Mouse (Mus musculus) B cell, adult 67 days (primary cell): ENCODE measurements around the gene Rom1. TPM values are rescaled to one million over a fixed set of nuclear protein-coding genes. Genes with fewer than 3 reads are reported as not detected.

Experiments
- total RNA-seq, 2 experiments: library from RNA; stranded (reverse); gene quantifications; 4 replicates each; pipeline ENCODE4 v1.2.4; 2023

The Rom1 gene
- 1 to 10 TPM; 3.3 to 5.6 TPM for total RNA-seq

DNA sequence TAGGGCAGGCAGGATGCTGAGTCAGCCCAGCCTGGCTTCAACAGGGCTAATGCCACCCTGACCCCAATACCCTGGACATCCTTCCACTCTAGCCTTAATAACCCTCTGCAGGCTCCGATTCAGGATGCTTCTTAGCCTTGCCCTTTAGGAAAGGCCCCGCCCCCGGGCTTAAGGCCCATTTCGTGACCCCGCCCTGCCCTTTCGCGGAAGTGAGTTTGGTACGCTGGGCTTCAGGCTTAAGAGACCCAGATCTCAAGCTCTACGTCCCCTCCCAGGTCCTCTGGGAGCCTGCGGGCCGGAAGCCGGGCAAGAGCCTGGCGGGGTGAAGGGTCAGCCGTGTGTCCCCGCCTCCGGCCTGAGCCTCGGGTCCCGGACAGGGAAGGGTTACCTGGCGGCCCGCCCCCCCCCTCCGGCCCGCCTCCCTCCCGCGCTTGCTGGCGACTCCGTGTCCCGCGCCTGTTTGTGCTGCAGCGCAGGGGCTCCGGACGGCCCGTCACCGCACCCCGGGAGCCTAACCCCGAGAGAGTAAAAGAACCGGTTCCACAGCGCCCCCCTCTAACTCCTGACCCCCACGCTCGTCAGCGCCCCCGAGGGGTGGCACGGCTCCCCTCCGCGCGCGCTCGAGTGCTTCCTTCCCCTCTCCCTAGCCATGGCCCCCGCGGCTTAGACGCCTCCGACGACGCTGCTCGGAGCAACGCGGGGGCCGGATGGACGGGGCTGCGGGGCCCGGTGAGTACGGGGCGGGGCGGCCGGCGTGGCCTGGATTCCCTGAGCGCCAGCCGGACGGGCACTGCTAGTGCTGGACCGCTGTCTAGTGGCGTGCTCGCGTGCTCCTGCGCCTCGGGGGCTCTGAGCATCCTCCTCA, at the start of gene Rom1, which contains the start of gene Eml3:
Rom1 (minus strand) TSS at position 133 of the 865 bp plus-strand sequence.
Eml3 (plus strand) TSS at position 329 of the 865 bp plus-strand sequence.

GRCm38 (mm10) chr19:8966590-8967372, 37.6 kb upstream of the Rom1 start, which contains the start of gene Eef1g:
Eef1g (plus strand) TSS chr19:8967041.

DNA sequence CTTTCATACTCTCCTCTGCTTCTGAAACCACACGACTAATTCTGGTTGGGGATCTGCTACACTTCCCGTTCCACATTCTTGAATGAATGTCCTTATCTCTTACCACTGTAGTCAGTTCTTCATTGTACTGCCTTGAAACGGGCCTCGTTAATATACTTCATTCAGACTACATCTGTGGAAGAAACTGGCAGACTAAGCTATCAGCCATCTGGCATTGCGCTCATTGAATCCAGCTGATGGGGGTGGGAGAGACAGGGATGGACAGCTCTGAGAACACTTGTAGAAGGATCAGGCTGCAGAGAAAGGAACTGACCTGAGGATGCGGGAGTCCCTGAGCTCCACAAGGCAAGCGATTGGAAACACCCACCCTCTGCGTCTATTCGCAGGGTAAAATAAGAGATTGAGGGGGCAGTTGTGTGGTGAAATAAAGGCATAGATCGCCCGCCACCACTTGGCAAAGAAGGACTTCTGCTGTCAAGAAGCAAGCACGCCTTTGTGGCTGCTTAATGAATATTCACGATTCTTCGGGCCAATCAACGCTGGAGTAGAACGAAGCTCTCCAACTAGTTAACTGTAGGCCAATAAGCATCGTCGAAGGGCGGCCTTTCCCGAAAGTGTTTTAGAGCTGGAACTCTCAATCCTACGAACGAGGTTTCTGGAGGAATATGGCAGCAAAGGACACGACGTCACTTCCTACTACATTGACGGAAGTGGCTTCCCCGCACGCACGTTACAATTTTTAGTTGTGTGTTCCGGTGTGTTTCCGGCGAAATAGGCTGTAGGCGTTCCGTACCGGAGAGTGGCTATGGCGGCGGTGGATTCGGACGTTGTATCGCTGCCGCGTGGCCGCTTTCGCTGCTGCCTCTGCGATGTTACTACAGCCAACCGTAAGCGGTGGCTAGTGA, 24.2 kb upstream of the Rom1 start, which contains the start of gene Tut1:
Tut1 (plus strand) TSS at position 713 of the 905 bp plus-strand sequence.

GRCm38 (mm10) chr19:8941515-8942217, 12.5 kb upstream of the Rom1 start, which contains the start of gene Mta2:
Mta2 (plus strand) TSS chr19:8941875.

DNA sequence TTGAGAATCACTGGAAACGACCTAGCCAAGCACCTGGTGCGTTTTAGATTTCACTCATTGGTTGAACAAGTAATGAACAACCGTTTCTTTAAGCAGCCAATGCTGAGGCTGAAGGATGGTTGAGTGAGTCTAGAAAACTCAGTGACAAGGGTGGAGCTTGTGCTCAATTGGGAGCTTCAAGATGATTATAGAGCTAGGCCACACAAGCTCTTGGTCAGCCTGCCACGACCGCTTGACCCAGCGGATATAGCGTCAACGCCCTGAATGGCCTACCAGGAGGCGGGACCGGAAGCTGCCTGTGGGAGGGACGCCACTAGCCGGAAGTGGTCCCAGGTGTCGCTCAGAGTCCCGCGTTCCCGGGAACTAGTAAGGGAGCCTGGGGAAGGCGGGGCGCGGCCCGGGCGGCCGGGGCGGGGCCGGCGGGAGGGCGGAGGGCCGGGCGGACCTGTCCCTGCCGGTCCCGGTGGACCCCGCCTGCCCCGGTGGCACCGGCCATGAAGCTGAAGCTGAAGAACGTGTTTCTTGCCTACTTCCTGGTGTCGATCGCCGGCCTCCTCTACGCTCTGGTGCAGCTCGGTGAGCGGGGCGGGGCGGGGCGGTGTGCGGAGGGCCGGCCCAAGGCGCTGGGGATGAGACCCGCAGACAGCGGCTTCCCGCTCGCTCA, 9.0 kb downstream of the Rom1 start, which contains the start of gene B3gat3:
B3gat3 (plus strand) TSS at position 302 of the 664 bp plus-strand sequence.

GRCm38 (mm10) chr19:8897865-8898495, 31.2 kb downstream of the Rom1 start, which contains the start of gene Ganab:
Ganab (plus strand) TSS chr19:8898071.

GRCm38 (mm10) chr19:8892829-8893766, 36.1 kb downstream of the Rom1 start, which contains the start of gene Ints5:
Ints5 (plus strand) TSS chr19:8893005.

DNA sequence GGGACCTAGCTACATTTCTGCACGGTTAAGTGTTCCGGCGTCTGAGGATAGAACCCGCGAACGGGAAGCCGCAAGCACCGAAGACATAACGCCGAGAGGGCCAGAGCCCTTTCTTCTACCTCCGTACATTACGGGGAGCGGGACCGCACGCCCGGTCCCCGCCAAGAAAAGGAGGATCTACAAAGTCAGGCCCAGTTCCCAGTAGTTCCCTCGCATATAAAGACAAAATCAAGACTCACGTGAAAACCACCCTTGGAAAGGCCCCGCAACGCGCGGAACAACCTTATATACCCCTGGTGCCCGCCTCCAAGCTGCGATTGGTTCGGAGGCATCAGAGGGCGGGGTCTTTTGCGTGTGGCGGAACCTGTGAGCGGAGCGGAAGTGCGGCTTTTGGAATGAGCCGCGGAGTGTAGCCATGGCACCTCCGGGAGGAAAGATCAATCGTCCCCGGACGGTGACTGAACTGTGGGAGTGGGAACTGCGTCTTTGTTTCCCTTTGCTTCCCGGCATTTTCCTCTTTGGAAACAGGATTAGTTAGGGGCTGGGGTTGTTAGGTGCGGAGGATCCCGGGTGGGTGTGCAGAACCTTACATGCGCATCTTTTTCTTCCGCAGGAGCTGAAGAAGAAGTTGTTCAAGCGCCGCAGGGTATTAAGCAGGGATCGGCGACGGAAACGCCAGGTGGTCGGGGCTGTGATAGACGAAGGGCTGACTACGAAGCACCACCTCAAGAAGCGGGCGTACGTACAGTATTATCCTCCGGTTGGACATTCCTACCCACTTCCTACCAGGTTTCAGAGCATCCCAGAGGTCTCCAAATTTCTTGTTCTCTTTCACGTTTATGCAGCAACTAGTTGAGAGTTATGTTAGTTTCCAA, 40.4 kb downstream of the Rom1 start, which contains the start of the genes 1810009A15Rik and Gm49416:
1810009A15Rik (plus strand) TSS at position 343 of the 875 bp plus-strand sequence.
Gm49416 (plus strand) TSS at position 416 of the 875 bp plus-strand sequence.

DNA sequence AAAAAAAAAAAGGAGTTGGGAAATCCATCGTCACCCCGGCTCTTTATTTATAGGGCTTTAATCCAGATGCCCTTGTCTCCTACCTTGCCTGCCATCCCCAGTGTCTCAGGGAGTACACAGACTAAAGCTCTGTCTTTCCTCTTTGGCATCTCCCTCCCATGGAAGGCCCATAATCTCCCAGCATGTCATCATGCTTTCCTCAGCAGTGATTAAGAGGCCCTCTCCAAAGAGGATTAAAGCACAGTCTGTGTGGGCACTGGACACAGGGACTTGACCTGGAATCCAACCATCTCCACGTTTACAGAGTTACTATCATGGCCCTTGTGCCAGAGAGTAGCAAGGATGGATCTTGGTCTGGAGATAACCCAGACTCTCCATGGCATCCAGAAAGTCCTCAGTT, 45.5 kb downstream of the Rom1 start, which contains the start of the genes Lbhd1 and Gm49403:
Lbhd1 (plus strand) TSS at position 117 of the 400 bp plus-strand sequence.
Gm49403 (plus strand) TSS at position 315 of the 400 bp plus-strand sequence.

GRCm38 (mm10) chr19:8880311-8881033, 48.7 kb downstream of the Rom1 start, which contains the start of gene Uqcc3:
Uqcc3 (minus strand) TSS chr19:8880923.

Other genes starting within 250 kb of the Rom1 start
- 100 to 1,000 TPM; 180 to 183 TPM for gene Slc3a2, start 206.0 kb downstream of the Rom1 start, total RNA-seq
- 10 to 100 TPM; 76.8 to 87.1 TPM for gene Wdr74, start 193.5 kb downstream of the Rom1 start, total RNA-seq
- 1 to 10 TPM; 2.0 to 8.3 TPM for gene 1700092M07Rik, start 188.6 kb downstream of the Rom1 start, total RNA-seq
- 100 to 1,000 TPM; 223 to 260 TPM for gene Stx5a, start 187.9 kb downstream of the Rom1 start, total RNA-seq
- gene Nxf1, start 172.3 kb downstream of the Rom1 start, total RNA-seq, result 100 to 1,000 TPM; 409 to 456 TPM
- 10 to 100 TPM; 30.9 to 34.0 TPM for gene Tmem223, start 158.4 kb downstream of the Rom1 start, total RNA-seq
- 10 to 100 TPM; 79.4 to 81.3 TPM for gene Tmem179b, start 154.9 kb downstream of the Rom1 start, total RNA-seq
- 10 to 100 TPM; 24.0 to 26.3 TPM for gene Taf6l, start 142.9 kb downstream of the Rom1 start, total RNA-seq
- gene Polr2g, start 130.8 kb downstream of the Rom1 start, total RNA-seq, result 10 to 100 TPM; 65.9 to 76.1 TPM
- 1 to 10 TPM; 2.3 to 4.3 TPM for gene Zbtb3, start 126.8 kb downstream of the Rom1 start, total RNA-seq
- 10 to 100 TPM; 33.8 to 36.0 TPM for gene Ttc9c, start 110.0 kb downstream of the Rom1 start, total RNA-seq
- 100 to 1,000 TPM; 125 TPM for gene Hnrnpul2, start 109.3 kb downstream of the Rom1 start, total RNA-seq
- 10 to 100 TPM in 1 of 2 experiments, 1 to 10 TPM in 1; 8.7 to 10.4 TPM for gene AC129217.1, start 99.6 kb downstream of the Rom1 start, total RNA-seq
- gene Bscl2, start 91.9 kb downstream of the Rom1 start, total RNA-seq, result 10 to 100 TPM; 55.4 to 56.3 TPM
- under 1 TPM in 1 of 2 experiments, not detected in 1; 0.32 TPM for gene Gng3, start 90.2 kb downstream of the Rom1 start, total RNA-seq
- gene Lrrn4cl, start 78.6 kb downstream of the Rom1 start, total RNA-seq, result 1 to 10 TPM; 1.1 TPM
- 100 to 1,000 TPM; 134 to 139 TPM for gene Ubxn1, start 57.9 kb downstream of the Rom1 start, total RNA-seq
- gene Uqcc3, start 48.4 kb downstream of the Rom1 start, total RNA-seq, result 10 to 100 TPM; 21.7 to 24.6 TPM
- gene Lbhd1, start 45.6 kb downstream of the Rom1 start, total RNA-seq, result 10 to 100 TPM; 11.1 to 35.5 TPM
- gene Gm49403, start 45.4 kb downstream of the Rom1 start, total RNA-seq, result not detected
- 10 to 100 TPM; 40.7 to 46.3 TPM for gene 1810009A15Rik, start 40.5 kb downstream of the Rom1 start, total RNA-seq
- 1 to 10 TPM; 1.1 to 5.3 TPM for gene Gm49416, start 40.4 kb downstream of the Rom1 start, total RNA-seq
- 10 to 100 TPM; 24.6 to 25.0 TPM for gene Ints5, start 36.4 kb downstream of the Rom1 start, total RNA-seq
- gene Ganab, start 31.3 kb downstream of the Rom1 start, total RNA-seq, result 100 to 1,000 TPM; 172 to 180 TPM
- 10 to 100 TPM; 76.7 to 80.8 TPM for gene B3gat3, start 9.0 kb downstream of the Rom1 start, total RNA-seq
- gene Eml3, start 196 bp upstream of the Rom1 start, total RNA-seq, result 100 to 1,000 TPM in 1 of 2 experiments, 10 to 100 TPM in 1; 97.3 to 108 TPM
- gene Mta2, start 12.5 kb upstream of the Rom1 start, total RNA-seq, result 100 to 1,000 TPM; 217 to 227 TPM
- 10 to 100 TPM; 41.2 to 44.8 TPM for gene Tut1, start 24.5 kb upstream of the Rom1 start, total RNA-seq
- 100 to 1,000 TPM; 517 to 551 TPM for gene Eef1g, start 37.7 kb upstream of the Rom1 start, total RNA-seq
- 100 to 1,000 TPM in 1 of 2 experiments, 10 to 100 TPM in 1; 94.3 to 151 TPM for gene Ahnak, start 59.9 kb upstream of the Rom1 start, total RNA-seq
- gene Scgb1a1, start 158.6 kb upstream of the Rom1 start, total RNA-seq, result not detected
- 10 to 100 TPM; 17.8 to 18.8 TPM for gene Asrgl1, start 206.3 kb upstream of the Rom1 start, total RNA-seq